Mouse (Mus musculus) embryonic facial prominence, embryonic 12.5 days (tissue): ENCODE data around the gene Cyth1. TPM values are rescaled to one million over a fixed set of nuclear protein-coding genes. Genes with fewer than 3 reads are reported as not detected.
A peak's percentile ranks its signal among the peaks of the same experiment; 100 is the strongest.

Experiments used
- ATAC-seq: fragments of 200-750 bp; cut with Nextera tagmentation; 2 replicates; pipeline ENCODE4 v1.8.0; 2017; ENCODE audit not compliant: insufficient number of reproducible peaks, insufficient read depth, low FRiP score, low TSS enrichment
- H3K27ac ChIP-seq: fragments of 300-500 bp; sonication (generic); 2 replicates; pipeline ENCODE4 v1.5.1; 2016; ENCODE audit warnings: mild to moderate bottlenecking
- H3K27me3 ChIP-seq: fragments of 300-500 bp; sonication (generic); 2 replicates; pipeline ENCODE4 v1.6.1; 2016; ENCODE audit warnings: mild to moderate bottlenecking, moderate library complexity
- H3K36me3 ChIP-seq: fragments of 300-500 bp; sonication (generic); 2 replicates; pipeline ENCODE4 v1.6.1; 2016; ENCODE audit warnings: mild to moderate bottlenecking
- H3K4me1 ChIP-seq: fragments of 300-500 bp; sonication (generic); 2 replicates; pipeline ENCODE4 v1.6.1; 2016
- H3K4me2 ChIP-seq: fragments of 300-500 bp; sonication (generic); replicated peaks from 2 replicates; pipeline ENCODE4 v1.6.1; 2016; ENCODE audit warnings: mild to moderate bottlenecking, moderate library complexity
- H3K4me3 ChIP-seq: fragments of 300-500 bp; sonication (generic); 2 replicates; pipeline ENCODE4 v1.5.1; 2016; ENCODE audit warnings: mild to moderate bottlenecking
- H3K9ac ChIP-seq: fragments of 300-500 bp; sonication (generic); 2 replicates; pipeline ENCODE4 v1.6.1; 2016; ENCODE audit warnings: mild to moderate bottlenecking, moderate library complexity
- H3K9me3 ChIP-seq: fragments of 300-500 bp; sonication (generic); 2 replicates; pipeline ENCODE4 v1.6.1; 2016; ENCODE audit warnings: mild to moderate bottlenecking, moderate library complexity
- WGBS: fragments of 180-500 bp; shearing (Covaris S2); methylation state at CpG from one replicate; pipeline ENCODE4 v1.1.7; 2016; 5-methylcytosine and 5-hydroxymethylcytosine counted together
- polyA plus RNA-seq: library from polyadenylated mRNA; unstranded; fragments of >200 nt; fragmentation: Nextera tagmentation; extraction: Ambion mirVana; gene quantifications from 2 replicates; pipeline ENCODE4 v1.2.1, GENCODE M21; 2016

Cyth1 gene
- polyA plus RNA-seq, 1 experiment from 2014 or later, result 20.4 TPM

GRCm38 (mm10) chr11:118142547-118143165 lies 105.7 kb downstream of the Cyth1 start:
- H3K27me3 ChIP-seq, result no peaks in the 10 kb centered on the region
- no peak overlapping the region for H3K9ac ChIP-seq
- no peaks in the 10 kb centered on the region for H3K36me3 ChIP-seq
- H3K4me2 ChIP-seq, result no peak overlapping the region
- no peak overlapping the region for H3K4me3 ChIP-seq
- H3K4me1 ChIP-seq, result 0 out of 2 replicates have a peak, but pooled peaks cover 5% of the 10 kb centered on the region
- no peak for ATAC-seq
- WGBS, result 27% methylated on average over 7 of the region's 7 CpGs
- no peaks in the 10 kb centered on the region; the same call in 1 of the 2 replicates for H3K9me3 ChIP-seq
- H3K27ac ChIP-seq, result no peak overlapping the region

GRCm38 (mm10) chr11:118140771-118141565 lies 107.4 kb downstream of the Cyth1 start:
- H3K27me3 ChIP-seq, result no peaks in the 10 kb centered on the region
- H3K9me3 ChIP-seq, result no peaks in the 10 kb centered on the region
- H3K4me1 ChIP-seq, result 0 out of 2 replicates have a peak, but pooled peaks cover 5% of the 10 kb centered on the region
- H3K4me2 ChIP-seq, result no peak overlapping the region
- H3K27ac ChIP-seq, result no peak overlapping the region
- H3K4me3 ChIP-seq, result no peak overlapping the region
- H3K36me3 ChIP-seq, result no peaks in the 10 kb centered on the region
- 71% methylated on average over 10 of the region's 10 CpGs for WGBS
- no peak for ATAC-seq
- no peak overlapping the region for H3K9ac ChIP-seq

DNA sequence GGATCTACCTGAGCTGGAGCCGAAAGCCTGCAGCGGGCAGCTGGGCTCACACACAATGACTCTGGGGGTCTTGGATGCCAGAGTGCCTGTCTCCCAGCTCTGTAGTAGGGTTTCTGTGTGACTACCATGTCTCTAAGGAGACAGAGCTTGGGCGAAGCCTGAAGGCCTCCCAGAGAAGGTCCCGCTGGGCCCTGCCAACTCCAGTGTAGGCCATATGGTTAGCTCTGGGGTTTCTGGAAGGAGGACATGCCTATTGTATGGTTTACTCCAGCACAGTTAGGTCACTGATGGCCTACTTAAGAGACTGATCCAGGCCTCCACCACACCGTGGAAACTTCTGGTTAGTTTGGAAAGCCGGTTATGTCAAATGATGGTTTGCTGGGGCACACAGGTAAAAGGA lies 110.0 kb downstream of the Cyth1 start:
- Histone ChIP-seq H3K4me1 (0 out of 2 replicates have a peak, but pooled peaks cover 5% of the 10 kb centered on the region), H3K9ac (no peak overlapping the region), H3K9me3 (no peaks in the 10 kb centered on the region), H3K27ac (no peak overlapping the region), H3K4me2 (no peak overlapping the region), H3K27me3 (no peaks in the 10 kb centered on the region), H3K36me3 (no peaks in the 10 kb centered on the region), H3K4me3 (no peak overlapping the region)
- no peak for ATAC-seq
- 94% methylated on average over 6 of the region's 6 CpGs for WGBS

DNA sequence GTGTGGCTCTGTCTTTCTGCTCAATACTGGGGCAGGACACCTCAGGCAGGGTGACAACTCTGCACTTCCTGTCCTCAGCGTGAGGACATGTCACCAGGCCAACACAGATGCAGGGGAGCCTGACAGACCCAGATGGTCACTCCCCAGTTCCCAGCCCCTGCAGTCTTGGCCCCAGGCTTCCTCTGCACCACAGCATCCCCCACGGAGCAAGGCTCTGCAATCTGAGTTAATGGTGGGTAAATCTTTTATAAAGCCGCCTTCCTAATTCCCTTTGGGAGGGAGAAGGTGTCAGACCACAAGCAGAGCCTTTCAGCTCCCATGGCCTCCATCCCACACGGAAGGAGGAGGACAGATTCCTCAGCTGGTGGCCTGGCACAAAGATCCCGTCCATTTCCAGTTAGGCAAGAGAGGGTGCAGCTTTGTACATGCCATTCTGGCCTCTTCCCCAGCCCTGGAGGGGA lies 112.2 kb downstream of the Cyth1 start:
- no peak overlapping the region for H3K4me2 ChIP-seq

GRCm38 (mm10) chr11:118135271-118135670 lies 113.1 kb downstream of the Cyth1 start:
- Histone ChIP-seq H3K27ac (no peak overlapping the region), H3K9me3 (no peaks in the 10 kb centered on the region), H3K9ac (no peak overlapping the region), H3K4me3 (no peak overlapping the region), H3K27me3 (no peaks in the 10 kb centered on the region), H3K36me3 (no peaks in the 10 kb centered on the region), H3K4me2 (no peak overlapping the region), H3K4me1 (no peaks in the 10 kb centered on the region)
- no peak for ATAC-seq
- WGBS, result 55% methylated on average over 6 of the region's 6 CpGs

More for the DNA sequence above, 112.2 kb downstream of the Cyth1 start:
- Histone ChIP-seq H3K27ac (no peak overlapping the region), H3K36me3 (no peaks in the 10 kb centered on the region), H3K4me1 (no peaks in the 10 kb centered on the region), H3K9ac (no peak overlapping the region), H3K27me3 (no peaks in the 10 kb centered on the region), H3K9me3 (no peaks in the 10 kb centered on the region), H3K4me3 (no peak overlapping the region)
- WGBS, result 50% methylated on average over 5 of the region's 5 CpGs
- ATAC-seq, result no peak

GRCm38 (mm10) chr11:118133752-118134169 lies 114.6 kb downstream of the Cyth1 start:
- Histone ChIP-seq H3K4me3 (no peak overlapping the region), H3K9me3 (no peaks in the 10 kb centered on the region), H3K4me2 (no peak overlapping the region), H3K9ac (no peak overlapping the region), H3K4me1 (no peaks in the 10 kb centered on the region), H3K36me3 (no peaks in the 10 kb centered on the region), H3K27me3 (no peaks in the 10 kb centered on the region), H3K27ac (peak overlapping the region; percentile 46; the same call in 1 of the 2 replicates)
- WGBS, result 26% methylated on average over 4 of the region's 4 CpGs
- ATAC-seq, result no peak

DNA sequence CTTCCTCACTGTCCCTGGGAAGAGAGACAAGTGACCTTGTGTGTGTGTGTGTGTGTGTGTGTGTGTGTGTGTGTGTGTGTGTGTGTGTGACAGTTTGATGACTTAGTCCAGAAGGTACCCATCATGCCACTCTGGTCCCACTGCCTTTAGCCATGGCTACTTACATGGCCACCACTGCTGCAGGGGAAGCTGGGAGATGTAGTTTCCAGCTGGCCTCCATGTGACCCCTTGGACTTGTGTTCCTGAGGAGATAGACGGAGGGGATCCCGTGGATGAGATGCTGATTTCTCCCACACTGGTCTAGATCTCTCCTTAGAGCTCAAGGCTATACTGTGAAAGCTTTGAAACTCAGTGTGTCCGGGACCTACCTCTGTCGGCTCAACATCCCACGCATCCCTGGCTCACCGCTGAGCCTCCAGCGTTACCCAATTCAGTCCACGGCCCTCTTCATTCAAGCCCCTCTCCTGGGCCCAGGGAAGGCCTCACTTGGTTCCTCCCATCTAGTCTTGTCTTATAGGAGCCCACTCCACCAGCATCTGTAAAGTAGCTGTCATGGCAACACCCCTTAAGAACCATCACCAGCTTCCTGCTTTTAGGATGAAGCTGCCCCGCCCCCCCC lies 115.2 kb downstream of the Cyth1 start:
- Histone ChIP-seq H3K9ac (no peak overlapping the region), H3K4me3 (no peak overlapping the region), H3K27me3 (no peaks in the 10 kb centered on the region), H3K9me3 (no peaks in the 10 kb centered on the region), H3K4me1 (no peaks in the 10 kb centered on the region), H3K4me2 (no peak overlapping the region), H3K36me3 (no peaks in the 10 kb centered on the region), H3K27ac (peak overlapping the region; percentile 46; the same call in 1 of the 2 replicates)
- WGBS, result 67% methylated on average over 9 of the region's 9 CpGs
- ATAC-seq, result no peak

DNA sequence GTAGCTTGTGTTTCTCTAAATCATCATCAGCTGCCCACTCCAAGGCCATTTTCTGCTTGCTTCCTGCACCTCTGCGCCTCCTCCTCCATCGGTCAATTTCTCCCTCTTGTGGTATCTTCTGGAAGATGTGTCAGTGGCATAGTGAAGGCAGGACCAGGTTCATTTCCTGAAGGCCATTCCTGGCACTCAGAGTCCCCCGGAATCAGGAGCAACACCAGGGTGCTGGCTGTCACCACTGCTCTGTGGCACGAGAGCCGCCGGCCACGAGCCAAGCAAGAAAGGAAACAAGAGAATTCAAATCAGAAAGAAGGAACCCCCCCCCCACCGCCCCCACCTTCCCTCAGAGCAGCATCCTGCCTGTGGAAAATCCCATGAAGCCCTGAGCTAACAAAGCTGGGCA lies 116.3 kb downstream of the Cyth1 start:
- no peak overlapping the region for H3K4me3 ChIP-seq
- WGBS, result 77% methylated on average over 8 of the region's 8 CpGs
- no peak overlapping the region for H3K27ac ChIP-seq

DNA sequence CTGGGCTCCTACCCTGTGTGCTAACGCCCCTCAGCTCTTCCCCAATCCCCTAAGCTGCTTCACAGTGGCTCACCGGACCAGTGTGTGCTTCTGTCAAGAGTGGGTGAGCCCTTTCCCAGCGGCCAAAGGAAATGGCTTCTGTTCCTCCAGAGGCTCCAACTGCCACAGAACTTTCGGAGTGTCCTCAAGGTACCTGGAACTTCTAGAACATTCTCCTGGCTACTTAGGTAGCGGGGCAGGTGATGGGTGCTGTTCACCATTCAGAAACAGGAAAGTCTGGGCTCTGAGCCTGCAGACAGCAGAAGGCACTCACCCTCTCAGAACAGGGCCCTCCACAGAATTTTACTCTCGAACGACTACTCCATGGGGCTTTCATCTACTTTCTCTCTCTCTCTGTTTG lies 117.9 kb downstream of the Cyth1 start, which contains the start of gene Dnah17:
Gene Dnah17 (minus strand): TSS at position 101 of the 400 bp plus-strand sequence.
- Histone ChIP-seq H3K27me3 (no peaks in the 10 kb centered on the region), H3K27ac (no peak within 1 kb of the TSS), H3K4me1 (no peaks in the 10 kb centered on the region), H3K9ac (no peak within 1 kb of the TSS), H3K4me2 (no peak within 1 kb of the TSS), H3K9me3 (no peaks in the 10 kb centered on the region), H3K36me3 (no peaks in the 10 kb centered on the region), H3K4me3 (no peak within 1 kb of the TSS)
- ATAC-seq, result no peak
- 83% methylated on average over 7 of the region's 7 CpGs for WGBS

More for the DNA sequence above, 116.3 kb downstream of the Cyth1 start:
- no peaks in the 10 kb centered on the region for H3K36me3 ChIP-seq
- H3K27me3 ChIP-seq, result no peaks in the 10 kb centered on the region
- no peak for ATAC-seq
- no peaks in the 10 kb centered on the region for H3K9me3 ChIP-seq
- H3K4me2 ChIP-seq, result no peak overlapping the region
- no peaks in the 10 kb centered on the region for H3K4me1 ChIP-seq
- H3K9ac ChIP-seq, result no peak overlapping the region

GRCm38 (mm10) chr11:118129812-118130211 lies 118.6 kb downstream of the Cyth1 start:
- Histone ChIP-seq H3K36me3 (no peaks in the 10 kb centered on the region), H3K4me1 (no peaks in the 10 kb centered on the region), H3K4me2 (no peak overlapping the region), H3K27me3 (no peaks in the 10 kb centered on the region), H3K9me3 (no peaks in the 10 kb centered on the region), H3K9ac (no peak overlapping the region), H3K4me3 (no peak overlapping the region), H3K27ac (no peak overlapping the region)
- 86% methylated on average over 2 of the region's 2 CpGs for WGBS
- no peak for ATAC-seq

DNA sequence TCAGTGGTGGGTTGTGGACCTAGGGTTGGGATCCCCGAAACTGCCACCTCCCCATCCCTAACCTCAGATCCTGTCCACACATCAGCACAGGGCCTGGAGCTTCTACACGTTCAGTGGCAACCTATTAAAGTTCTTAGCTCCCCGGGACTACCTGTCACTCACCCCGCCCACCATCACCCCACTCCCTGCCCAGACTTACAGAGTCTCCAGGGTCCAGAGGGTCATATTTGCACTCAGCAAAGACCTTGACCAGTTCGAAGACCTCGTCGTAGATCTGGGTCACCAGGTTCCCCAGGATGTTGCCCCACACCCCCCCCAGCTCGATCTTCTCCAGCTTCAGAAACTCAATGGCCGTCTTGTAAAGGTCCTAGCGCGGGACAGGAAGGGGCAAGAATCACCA lies 126.8 kb downstream of the Cyth1 start:
- Histone ChIP-seq H3K27me3 (no peaks in the 10 kb centered on the region), H3K4me3 (no peak overlapping the region), H3K36me3 (no peaks in the 10 kb centered on the region), H3K4me1 (no peaks in the 10 kb centered on the region), H3K4me2 (no peak overlapping the region), H3K9ac (no peak overlapping the region), H3K9me3 (no peaks in the 10 kb centered on the region), H3K27ac (no peak overlapping the region)
- 86% methylated on average over 11 of the region's 11 CpGs for whole genome bisulfite sequencing
- no peak for ATAC-seq
